Mouse (Mus musculus) cerebellum, adult (tissue): ENCODE data around the gene Pus3.
"Not testable (repeated sequence)": the region's sequence is repeated elsewhere in the genome, so short reads cannot be mapped to it uniquely, and the experiment has no call there.

Experiments used
- ATAC-seq: cut with Nextera tagmentation; 2 replicates; pipeline ENCODE4 v1.9.2; 2017; ENCODE audit warnings: mild to moderate bottlenecking, moderate library complexity, mixed read lengths; ENCODE audit not compliant: insufficient number of reproducible peaks, low FRiP score, low TSS enrichment

The Pus3 gene

GRCm38 (mm10) chr9:35544666-35545065 is 13.7 kb upstream of the Pus3 start:
- no peak for ATAC-seq

- ATAC-seq = no peak
Observed at GRCm38 (mm10) chr9:35545704-35546103, 12.7 kb upstream of the Pus3 start.

DNA sequence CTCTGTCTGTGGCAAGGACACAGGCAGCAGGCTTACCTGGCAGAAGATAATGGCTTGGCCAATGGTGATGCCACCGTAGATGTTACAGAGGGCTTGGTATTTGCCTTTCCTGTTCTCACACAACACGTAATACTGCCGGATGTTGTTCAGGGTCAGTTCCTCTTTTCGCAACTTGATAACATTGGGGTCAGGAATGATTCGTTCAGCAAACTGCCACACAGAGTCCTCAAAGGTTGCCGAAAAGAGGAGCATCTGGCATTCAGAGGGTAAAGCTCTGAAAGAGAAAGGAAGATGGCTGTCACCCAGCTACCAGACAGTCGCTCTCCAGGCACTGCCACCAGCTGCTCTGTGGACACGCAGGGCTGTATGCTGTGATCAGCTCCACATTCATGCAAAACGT is 11.7 kb upstream of the Pus3 start:
- no peak for ATAC-seq

GRCm38 (mm10) chr9:35548455-35548854 is 9.9 kb upstream of the Pus3 start:
- no peak for ATAC-seq

- no peak for ATAC-seq
Observed at GRCm38 (mm10) chr9:35556494-35557102, 1.8 kb upstream of the Pus3 start.

DNA sequence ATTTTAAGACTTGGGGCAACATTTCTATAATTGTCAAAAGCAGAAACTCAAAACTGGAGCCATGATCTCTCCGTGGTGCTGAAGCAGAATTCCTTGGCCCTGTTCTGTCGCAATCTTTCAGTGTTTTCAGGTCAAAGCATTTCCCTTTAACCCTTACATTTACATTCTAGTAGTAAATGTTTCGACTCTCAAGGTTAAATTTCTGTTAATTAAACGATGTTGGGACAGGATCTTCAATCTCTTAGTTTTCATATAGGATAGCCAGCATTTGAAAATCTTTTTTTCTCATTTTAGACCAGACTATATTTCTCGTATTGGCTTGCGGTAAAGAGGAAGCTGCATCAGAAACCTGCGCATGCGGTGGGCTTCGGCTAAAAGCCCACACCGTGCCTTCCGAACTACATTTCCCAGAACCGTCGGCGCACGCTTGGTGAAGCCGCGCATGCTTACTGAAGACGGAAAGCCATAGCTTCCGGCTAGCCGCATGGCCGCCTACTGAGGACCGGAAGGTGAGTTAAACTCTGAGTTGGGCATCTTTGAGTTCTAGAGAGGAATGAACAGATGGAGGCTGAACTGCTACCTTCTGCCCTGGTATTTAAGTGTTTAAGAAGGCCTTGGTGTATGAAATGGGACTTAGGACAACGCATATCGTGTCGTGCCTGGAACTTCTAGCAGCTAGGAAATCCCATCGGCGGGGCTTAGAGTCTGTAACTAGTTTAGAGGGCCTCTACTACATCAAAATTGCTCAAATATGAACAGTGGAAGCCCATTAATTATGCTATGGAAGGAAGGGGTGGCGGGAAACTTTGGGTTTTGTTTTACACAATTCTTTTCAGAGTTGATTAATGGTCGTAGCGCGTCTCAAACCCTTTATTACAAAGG is 855 bp downstream of the Pus3 start:
- peak; percentile 83 for ATAC-seq

DNA sequence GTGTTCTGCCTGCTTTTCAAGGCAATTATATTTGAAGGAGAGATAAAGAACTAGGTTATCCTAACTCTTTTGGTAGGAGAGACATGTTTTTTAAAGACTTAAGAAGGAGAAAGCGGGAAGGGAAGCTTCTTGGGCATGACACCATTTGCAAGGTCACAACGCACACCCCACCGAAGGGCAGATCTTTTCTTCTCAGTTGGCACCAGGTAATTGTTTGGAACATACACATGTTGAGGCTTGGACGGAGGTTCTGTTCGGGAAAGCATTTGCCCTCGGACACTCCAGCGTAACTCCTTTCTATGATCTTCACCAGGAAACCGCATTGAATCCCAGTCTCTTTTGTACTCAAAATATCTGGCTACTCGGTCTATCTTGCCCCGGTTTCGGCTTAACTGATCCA is 2.7 kb downstream of the Pus3 start:
- no peak for ATAC-seq

GRCm38 (mm10) chr9:35561583-35561982 is 3.2 kb downstream of the Pus3 start:
- ATAC-seq = no peak

- ATAC-seq = no peak
Observed at GRCm38 (mm10) chr9:35564536-35565240, 6.3 kb downstream of the Pus3 start.

DNA sequence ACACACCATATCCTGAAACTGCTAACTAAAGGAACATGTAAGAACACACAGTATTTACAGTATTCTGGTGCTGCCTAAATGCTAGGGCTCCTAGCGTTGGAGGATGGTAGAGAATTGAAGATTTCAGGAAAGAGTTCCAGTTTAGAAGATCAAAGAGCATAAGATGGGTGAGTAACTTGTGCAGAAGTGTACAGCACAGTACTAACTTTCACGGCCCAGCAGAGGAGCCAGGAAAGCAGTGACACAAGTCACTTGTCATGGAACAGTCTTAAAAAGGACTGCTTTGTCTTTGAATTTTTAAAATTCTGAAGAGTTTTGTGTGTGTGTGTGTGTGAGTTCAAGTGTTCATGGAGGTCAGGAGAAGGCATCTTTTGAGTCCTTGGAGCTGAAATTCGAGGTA is 9.6 kb downstream of the Pus3 start:
- no peak for ATAC-seq

DNA sequence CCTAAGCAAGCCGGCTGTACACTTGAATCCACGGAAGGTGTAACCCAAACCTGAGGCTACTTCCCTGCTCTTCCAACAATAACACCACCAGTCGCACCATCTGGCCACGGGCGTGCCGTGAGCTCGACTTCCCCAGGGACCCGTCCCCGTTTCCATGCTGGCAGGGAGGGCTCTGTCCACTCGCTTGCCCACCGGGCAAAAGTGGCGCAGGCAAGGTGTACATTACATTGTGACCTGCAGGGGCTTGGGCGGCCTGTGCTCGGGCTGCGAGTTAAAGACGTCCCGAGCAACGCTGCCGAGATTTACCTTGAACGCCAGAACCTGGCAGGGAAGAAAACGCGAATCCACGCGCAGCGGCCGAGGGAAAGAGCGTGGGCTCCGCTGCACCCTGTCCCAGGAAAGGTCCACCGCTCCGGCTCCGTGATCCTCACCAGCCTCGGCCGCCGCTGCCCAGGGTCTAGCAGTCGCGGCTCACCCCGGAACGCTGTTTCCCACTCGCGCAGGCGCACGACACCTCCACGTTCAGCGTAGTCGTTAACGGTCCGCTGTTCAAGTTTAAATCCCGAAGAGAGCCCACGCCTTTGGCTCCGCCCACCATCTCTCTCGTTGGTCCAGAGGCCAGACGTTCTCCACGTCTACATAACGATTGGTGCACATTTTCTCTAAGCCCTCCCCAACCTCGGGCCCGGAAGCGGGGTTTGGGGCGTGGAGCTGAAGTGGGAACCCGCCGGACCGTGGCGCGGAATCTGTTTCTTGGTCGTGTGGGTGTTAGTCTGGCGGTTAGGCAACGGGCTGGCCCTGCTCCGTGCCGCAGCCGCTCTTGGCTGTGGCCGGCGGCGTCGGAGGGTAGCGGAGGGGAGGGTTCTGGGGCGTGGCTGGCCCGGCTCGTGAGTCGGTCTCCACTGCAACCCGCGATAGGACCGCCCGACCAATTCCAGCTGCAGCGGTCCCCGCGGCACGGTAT is 11.5 kb downstream of the Pus3 start, which contains the start of the genes Pate2 and Hyls1:
Pate2 (plus strand) TSS at position 714 of the 964 bp plus-strand sequence.
Hyls1 (minus strand) TSS at position 828 of the 964 bp plus-strand sequence.
- ATAC-seq = peak; percentile 100

DNA sequence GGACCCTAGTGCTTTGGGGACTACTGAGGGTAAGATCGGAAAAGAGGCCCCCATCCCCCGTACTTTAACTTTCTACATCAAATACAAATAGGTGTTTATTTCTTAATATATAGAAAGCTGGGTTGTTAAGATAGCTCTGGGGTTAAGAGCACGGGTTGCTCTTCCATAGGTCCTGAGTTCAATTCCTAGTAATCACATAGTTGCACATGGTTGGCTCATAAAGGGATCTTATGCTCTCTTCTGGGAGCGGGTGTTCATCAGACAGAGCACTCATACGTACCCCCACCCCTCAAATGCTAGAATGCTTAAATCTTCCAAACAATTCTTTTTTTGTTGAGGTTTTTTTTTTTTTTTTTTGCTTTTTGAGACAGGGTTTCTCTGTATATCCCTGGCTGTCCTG is 12.3 kb downstream of the Pus3 start:
- no peak for ATAC-seq

DNA sequence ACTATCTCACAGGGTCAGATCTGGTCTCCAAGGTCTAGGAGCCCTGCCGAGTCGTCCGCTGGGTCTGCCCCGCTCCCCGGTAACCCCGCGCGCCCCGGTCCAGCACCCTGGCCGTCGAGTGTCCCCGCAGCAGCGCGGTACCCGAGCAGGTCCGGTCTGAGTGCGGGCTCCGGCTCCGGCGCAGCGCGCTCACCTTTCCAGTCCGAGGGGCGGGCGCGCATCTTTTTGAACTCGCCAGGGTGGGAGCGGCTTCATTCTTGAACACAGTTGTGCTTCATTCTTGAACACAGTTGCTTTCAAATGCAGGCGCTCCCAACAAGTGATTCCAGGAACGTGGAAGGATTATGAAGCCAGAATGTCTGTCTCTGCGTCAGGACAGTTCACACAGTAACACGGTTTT is 16.0 kb downstream of the Pus3 start:
- no peak for ATAC-seq

DNA sequence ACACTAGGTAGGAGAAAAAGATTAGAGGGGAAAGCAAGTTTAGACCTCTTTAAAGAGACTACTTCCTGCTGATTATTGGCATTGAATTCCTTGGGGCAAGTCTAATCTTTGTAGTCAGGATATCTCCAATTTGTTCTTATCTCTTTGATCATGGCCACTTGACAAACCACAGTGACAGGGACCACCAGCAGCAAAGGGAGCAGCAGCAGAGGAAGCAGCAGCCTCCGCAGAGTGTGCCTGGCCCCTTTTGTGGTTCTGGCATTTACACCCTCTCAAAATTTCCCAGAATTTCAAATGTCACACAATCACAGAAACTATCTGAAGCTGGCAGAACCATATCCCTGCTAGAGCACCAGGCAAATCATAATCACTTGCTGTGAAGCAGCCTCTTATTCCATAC is 29.3 kb downstream of the Pus3 start:
- no peak for ATAC-seq

DNA sequence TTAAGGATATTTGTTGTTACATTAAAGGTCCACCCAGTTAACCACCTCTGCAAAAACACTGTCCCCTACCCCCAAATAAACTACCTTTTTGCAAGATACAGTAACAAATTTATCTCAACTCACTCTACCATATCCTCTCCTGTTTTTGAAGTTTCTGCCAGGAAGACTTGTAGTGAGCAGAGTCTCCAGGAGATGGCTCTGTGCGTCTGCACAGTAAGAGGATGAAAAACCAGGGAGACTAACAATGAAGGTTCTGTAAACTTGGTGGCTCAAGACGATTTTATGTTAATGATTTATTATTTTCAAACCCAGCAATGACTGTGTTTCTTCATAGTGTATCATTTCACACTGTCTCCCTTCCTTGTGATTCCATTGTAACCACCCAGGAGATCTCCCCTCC is 34.5 kb downstream of the Pus3 start:
- no peak for ATAC-seq

- ATAC-seq = no peak
Observed at GRCm38 (mm10) chr9:35607647-35608405, 49.4 kb downstream of the Pus3 start.

DNA sequence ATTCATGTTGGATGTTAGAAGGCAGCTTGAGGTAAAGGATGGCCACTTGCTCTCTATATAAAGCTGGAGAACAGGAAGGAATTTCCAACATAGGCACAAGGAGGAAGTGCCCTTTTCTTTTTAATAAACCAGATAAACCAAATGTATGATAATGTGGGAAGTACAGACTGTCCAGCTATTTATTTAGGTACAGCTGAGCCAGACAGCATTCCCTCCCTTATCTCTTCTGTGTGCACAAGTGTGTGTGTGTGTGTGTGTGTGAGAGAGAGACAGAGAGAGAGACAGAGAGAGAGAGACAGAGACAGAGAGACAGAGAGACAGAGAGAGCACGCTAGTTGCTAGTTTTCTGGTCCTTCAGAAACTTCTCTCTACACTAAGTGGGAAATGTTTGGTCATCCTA is 53.4 kb downstream of the Pus3 start, which contains the start of gene Pate4:
Pate4 (minus strand) TSS at position 101 of the 400 bp plus-strand sequence.
- no peak for ATAC-seq

DNA sequence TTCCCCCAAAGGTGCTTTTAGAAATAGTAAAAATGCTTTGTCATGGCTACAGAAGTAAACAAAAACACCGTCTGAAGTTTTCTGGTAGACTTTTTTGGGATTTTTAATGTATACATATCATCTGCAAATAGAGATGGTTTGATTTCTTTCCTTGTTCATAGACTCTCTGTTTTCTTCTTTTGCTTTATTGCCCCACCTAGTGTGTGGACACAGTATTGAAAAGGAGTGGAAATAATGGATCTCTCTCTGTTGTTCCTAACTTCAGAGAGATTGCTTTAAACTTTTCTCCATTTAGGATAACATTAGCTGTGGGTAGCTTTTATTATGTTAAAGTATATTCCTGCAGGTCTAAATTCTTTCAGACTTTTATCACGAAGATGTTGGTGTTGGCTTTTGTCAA is 55.6 kb downstream of the Pus3 start:
- ATAC-seq = no peak

- not testable (repeated sequence) for ATAC-seq
Observed at GRCm38 (mm10) chr9:35616784-35617183, 58.4 kb downstream of the Pus3 start.
